Mouse (Mus musculus) forebrain, embryonic 11.5 days (tissue): ENCODE measurements at regions not wholly inside any gene's neighbourhood (a gene's known extent, or its start where the extent isn't known, plus 50 kb on each side); places are given as distances from the start of the nearest gene placed in this dataset.

Experiments used
- ATAC-seq: fragments of 200-750 bp; cut with Nextera tagmentation; replicated peaks from 2 replicates; pipeline ENCODE4 v1.8.0; 2017; ENCODE audit warnings: moderate TSS enrichment; ENCODE audit not compliant: low FRiP score
- DNase-seq: peaks from one replicate; pipeline ENCODE4 v3.0.0-alpha.2; 2017; ENCODE audit warnings: low spot score
- H3K27ac ChIP-seq: fragments of 300-500 bp; sonication (generic); 2 replicates; pipeline ENCODE4 v1.5.1; 2014; ENCODE audit warnings: low read depth, low read length
- H3K27me3 ChIP-seq: fragments of 300-500 bp; sonication (generic); 2 replicates; pipeline ENCODE4 v1.6.1; 2014; ENCODE audit warnings: mild to moderate bottlenecking, low read length, mixed read lengths; ENCODE audit not compliant: control insufficient read depth, insufficient read depth
- H3K36me3 ChIP-seq: fragments of 300-500 bp; sonication (generic); 2 replicates; pipeline ENCODE4 v1.6.1; 2014; ENCODE audit warnings: mild to moderate bottlenecking, low read length, moderate library complexity, mixed read lengths; ENCODE audit not compliant: control insufficient read depth, insufficient read depth
- H3K4me1 ChIP-seq: fragments of 300-500 bp; sonication (generic); replicated peaks from 2 replicates; pipeline ENCODE4 v1.6.1; 2014; ENCODE audit warnings: low read length, mixed read lengths; ENCODE audit not compliant: control insufficient read depth, insufficient read depth
- H3K4me2 ChIP-seq: fragments of 300-500 bp; sonication (generic); 2 replicates; pipeline ENCODE4 v1.6.1; 2014; ENCODE audit warnings: low read depth, mild to moderate bottlenecking, low read length, moderate library complexity, mixed read lengths; ENCODE audit not compliant: severe bottlenecking
- H3K4me3 ChIP-seq: fragments of 300-500 bp; sonication (generic); 2 replicates; pipeline ENCODE4 v1.5.1; 2014; ENCODE audit warnings: low read depth, low read length
- H3K9ac ChIP-seq: fragments of 300-500 bp; sonication (generic); 2 replicates; pipeline ENCODE4 v1.6.1; 2014; ENCODE audit warnings: low read length
- H3K9me3 ChIP-seq: fragments of 300-500 bp; sonication (generic); 2 replicates; pipeline ENCODE4 v1.6.1; 2016; ENCODE audit warnings: low read length, mixed read lengths; ENCODE audit not compliant: control insufficient read depth

- ATAC-seq (no peak), DNase-seq (no peak)
- H3K27ac ChIP-seq: no peak overlapping the region
- H3K36me3 ChIP-seq: no peaks in the 10 kb centered on the region
- no peaks in the 10 kb centered on the region for H3K4me1 ChIP-seq
- H3K27me3 ChIP-seq: no peaks in the 10 kb centered on the region
- no peak overlapping the region for H3K9ac ChIP-seq
- no peaks in the 10 kb centered on the region for H3K9me3 ChIP-seq
- no peak overlapping the region for H3K4me2 ChIP-seq
- no peak overlapping the region for H3K4me3 ChIP-seq
Measured at GRCm38 (mm10) chr10:48663300-48663699, 1125.3 kb downstream of the Grik2 start.

GRCm38 (mm10) chr10:48645780-48646179, 1142.8 kb downstream of the Grik2 start:
- Histone ChIP-seq H3K9me3 (no peaks in the 10 kb centered on the region), H3K4me3 (no peak overlapping the region), H3K27me3 (no peaks in the 10 kb centered on the region), H3K36me3 (no peaks in the 10 kb centered on the region), H3K9ac (no peak overlapping the region), H3K27ac (no peak overlapping the region), H3K4me1 (no peaks in the 10 kb centered on the region), H3K4me2 (no peak overlapping the region)
- ATAC-seq (0 out of 2 replicates have a peak, but pooled peaks have one; percentile 56), DNase-seq (no peak)
